Comparison of ENCODE assay signal across 18 mouse cellular contexts in genomic region chr12:35667218-35667617, GRCm38 (mm10).
"Had no signal": no experiment of that assay in that cellular context is flagged by ENCODE, and none has a peak within 500 bp of the region (broad histone marks: within the 10 kb centered on the region; RNA-seq: fewer than 3 reads in every experiment).

No protein-coding gene starts in this region.

- DNase-seq: kidney, adult 18-20 months; kidney, postnatal 14 days; kidney, postnatal 4 days; layer of hippocampus, adult 9-11 months; lung, adult 2 months; lung, postnatal 36 days; right cerebral cortex, postnatal 14 days; right cerebral cortex, postnatal 4 days; thymus, adult 2 months; thymus, postnatal 14 days had no signal

- H3K4me2 ChIP-seq: midbrain, embryonic 13.5 days had no signal

- H3K9ac ChIP-seq: midbrain, embryonic 13.5 days had no signal

- ATAC-seq: hindbrain, postnatal 0 days; inflammation-experienced regulatory T-cells, adult 6 months; intestine, embryonic 16.5 days; midbrain, embryonic 13.5 days had no signal

- H3K27ac ChIP-seq: hindbrain, postnatal 0 days; left cerebral cortex, adult 2 months; midbrain, embryonic 10.5 days; midbrain, embryonic 13.5 days; stomach, postnatal 0 days had no signal

- H3K9me3 ChIP-seq: megakaryocyte, embryonic 14.5 days; midbrain, embryonic 10.5 days; midbrain, embryonic 13.5 days had no signal

- H3K27me3 ChIP-seq: megakaryocyte, embryonic 14.5 days; midbrain, embryonic 13.5 days had no signal

- H3K4me3 ChIP-seq: left cerebral cortex, adult 2 months; megakaryocyte, embryonic 14.5 days; midbrain, embryonic 10.5 days; midbrain, embryonic 13.5 days had no signal

- H3K36me3 ChIP-seq: midbrain, embryonic 10.5 days; midbrain, embryonic 13.5 days had no signal

- H3K4me1 ChIP-seq: midbrain, embryonic 10.5 days; midbrain, embryonic 13.5 days had no signal
